In the genomic region with DNA sequence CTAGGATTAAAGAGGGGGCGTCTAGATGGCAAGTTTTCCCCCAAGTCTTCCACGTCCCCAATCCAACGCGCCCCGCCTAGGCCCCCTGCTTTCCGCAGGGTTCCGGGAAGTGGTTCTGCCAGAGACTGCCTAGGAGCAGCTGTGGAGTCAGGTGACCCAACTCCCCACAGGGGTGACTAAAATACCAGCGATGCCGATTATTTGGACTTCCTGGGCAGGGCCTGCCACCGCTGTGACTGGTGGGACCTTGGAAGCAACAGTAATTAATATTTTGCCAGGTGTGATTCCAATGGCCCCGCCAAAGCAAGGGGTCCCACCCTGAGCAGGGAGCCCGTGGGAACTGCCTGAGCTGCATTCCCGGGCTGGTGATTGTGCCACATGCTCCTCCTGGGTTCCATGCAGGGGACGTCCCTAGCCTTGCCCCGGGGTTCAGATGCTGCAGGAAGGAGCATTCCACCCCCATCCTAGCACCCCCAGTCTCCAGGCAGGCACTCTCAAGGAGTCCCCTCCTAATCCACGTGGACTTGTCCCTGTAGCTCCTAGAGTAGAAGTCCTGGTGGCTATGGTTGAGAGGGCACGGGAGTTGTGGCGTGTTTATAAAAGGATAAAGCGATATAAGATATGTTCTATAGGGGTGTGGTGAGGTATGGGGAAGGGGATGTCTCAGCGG, we compare ENCODE assay signal across 8 mouse cellular contexts. TPM values are rescaled to one million over a fixed set of nuclear protein-coding genes. Genes with fewer than 3 reads are reported as not detected.
DNase-seq lines count a peak whose midpoint lies in the region; ATAC-seq and TF ChIP-seq lines count a peak whose summit lies in the region.

No protein-coding gene starts in this region.

- no peaks in the 10 kb centered on the region for H3K36me3 ChIP-seq in lung, postnatal 0 days (ENCODE audit: insufficient read depth, low read length)
- no peaks in the 10 kb centered on the region for H3K36me3 ChIP-seq in heart, embryonic 13.5 days
- H3K36me3 ChIP-seq in neural tube, embryonic 12.5 days, result no peaks in the 10 kb centered on the region

- H3K9ac ChIP-seq in lung, postnatal 0 days (replicated peaks; ENCODE audit: low read depth), result no peak overlapping the region
- peak overlapping the region; percentile 69 for H3K9ac ChIP-seq in heart, embryonic 13.5 days
- H3K9ac ChIP-seq in neural tube, embryonic 12.5 days, result no peak overlapping the region

- no peak for TF ChIP-seq CTCF in lung, postnatal 0 days (IDR thresholded peaks at IDR 0.05)

- H3K9me3 ChIP-seq in lung, postnatal 0 days (ENCODE audit: low read length), result no peaks in the 10 kb centered on the region
- no peaks in the 10 kb centered on the region for H3K9me3 ChIP-seq in heart, embryonic 13.5 days
- H3K9me3 ChIP-seq in neural tube, embryonic 12.5 days, result no peaks in the 10 kb centered on the region

- peak; percentile 42 for DNase-seq in lung, postnatal 0 days (ENCODE audit: low spot score)
- DNase-seq in lung, postnatal 36 days, result no peak
- DNase-seq in kidney, postnatal 36 days, result peak; percentile 22 to 27
- DNase-seq in frontal cortex, postnatal 14 days (ENCODE audit: low spot score in 2 of 2), result no peak
- DNase-seq in spleen, postnatal 10 days (ENCODE audit: low spot score in 2 of 2), result no peak
- DNase-seq in spleen, adult 12 weeks (ENCODE audit: low spot score), result no peak

- ATAC-seq in lung, postnatal 0 days, result peak; percentile 56
- no peak for ATAC-seq in heart, embryonic 13.5 days (ENCODE audit: extremely low read depth, insufficient number of reproducible peaks, low FRiP score, low TSS enrichment)
- no peak for ATAC-seq in neural tube, embryonic 12.5 days (ENCODE audit: low FRiP score, low read depth)

- no peak overlapping the region for H3K4me3 ChIP-seq in lung, postnatal 0 days (ENCODE audit: low read depth, low read length)
- H3K4me3 ChIP-seq in heart, embryonic 13.5 days, result peak overlapping the region; percentile 35
- H3K4me3 ChIP-seq in neural tube, embryonic 12.5 days, result no peak overlapping the region

- no peaks in the 10 kb centered on the region for H3K4me1 ChIP-seq in lung, postnatal 0 days (ENCODE audit: insufficient read depth, low read depth, low read length)
- peaks cover 24% of the 10 kb centered on the region for H3K4me1 ChIP-seq in heart, embryonic 13.5 days
- peaks cover 7% of the 10 kb centered on the region for H3K4me1 ChIP-seq in neural tube, embryonic 12.5 days

- H3K27ac ChIP-seq in lung, postnatal 0 days (ENCODE audit: low read length), result no peak overlapping the region
- H3K27ac ChIP-seq in heart, embryonic 13.5 days (replicated peaks), result no peak overlapping the region
- H3K27ac ChIP-seq in neural tube, embryonic 12.5 days, result no peak overlapping the region

- no peaks in the 10 kb centered on the region for H3K27me3 ChIP-seq in lung, postnatal 0 days (replicated peaks; ENCODE audit: insufficient read depth, low read length)
- H3K27me3 ChIP-seq in heart, embryonic 13.5 days (replicated peaks), result no peaks in the 10 kb centered on the region
- H3K27me3 ChIP-seq in neural tube, embryonic 12.5 days (replicated peaks), result no peaks in the 10 kb centered on the region

- H3K4me2 ChIP-seq in lung, postnatal 0 days (replicated peaks; ENCODE audit: low read depth, low read length), result peak overlapping the region; percentile 44
- H3K4me2 ChIP-seq in heart, embryonic 13.5 days, result peak overlapping the region; percentile 68
- H3K4me2 ChIP-seq in neural tube, embryonic 12.5 days (replicated peaks), result peak overlapping the region; percentile 34

- 24% methylated on average over 20 of the region's 20 CpGs for WGBS in lung, postnatal 0 days
- WGBS in heart, embryonic 13.5 days, result 23% methylated on average over 20 of the region's 20 CpGs
- WGBS in neural tube, embryonic 12.5 days, result 26% methylated on average over 20 of the region's 20 CpGs

- TF ChIP-seq EP300 in lung, postnatal 0 days (IDR thresholded peaks at IDR 0.05), result no peak

RNA-seq across cellular contexts. Expression of gene Dusp5, which starts 28.5 kb away (rescaled TPM):
- 10.6 and 10.9 TPM in 2 replicates for polyA plus RNA-seq in lung, postnatal 0 days (2015; fragmentation: Nextera tagmentation; extraction: Ambion mirVana)
- polyA plus RNA-seq in heart, embryonic 13.5 days (2015; fragmentation: Nextera tagmentation; extraction: Ambion mirVana), result 7.8 and 8.0 TPM in 2 replicates
- 3.4 and 3.8 TPM in 2 replicates for polyA plus RNA-seq in neural tube, embryonic 12.5 days (2016; fragmentation: Nextera tagmentation; extraction: Ambion mirVana)

RNA-seq across cellular contexts. Expression of gene Nutf2-ps1, which starts 31.5 kb away (rescaled TPM):
- 121 and 134 TPM in 2 replicates for polyA plus RNA-seq in lung, postnatal 0 days (2015; fragmentation: Nextera tagmentation; extraction: Ambion mirVana)
- polyA plus RNA-seq in heart, embryonic 13.5 days (2015; fragmentation: Nextera tagmentation; extraction: Ambion mirVana), result 283 and 325 TPM in 2 replicates
- polyA plus RNA-seq in neural tube, embryonic 12.5 days (2016; fragmentation: Nextera tagmentation; extraction: Ambion mirVana), result 351 and 372 TPM in 2 replicates

RNA-seq across cellular contexts. Expression of gene Smc3, which starts 42.8 kb away (rescaled TPM):
- polyA plus RNA-seq in lung, postnatal 0 days (2015; fragmentation: Nextera tagmentation; extraction: Ambion mirVana), result 32.8 and 34.8 TPM in 2 replicates
- 38.3 and 41.4 TPM in 2 replicates for polyA plus RNA-seq in heart, embryonic 13.5 days (2015; fragmentation: Nextera tagmentation; extraction: Ambion mirVana)
- polyA plus RNA-seq in neural tube, embryonic 12.5 days (2016; fragmentation: Nextera tagmentation; extraction: Ambion mirVana), result 71.1 and 75.8 TPM in 2 replicates

Comparison
In these comparisons a context has a peak if more than half of its experiments do, and no peak if none do; other contexts are left out.
1. DNase-seq: peak in lung, postnatal 0 days (single experiment) and kidney, postnatal 36 days (2 of 2); none in lung, postnatal 36 days (single experiment), frontal cortex, postnatal 14 days (0 of 2), spleen, postnatal 10 days (0 of 2) and spleen, adult 12 weeks (single experiment).
2. Peak in every context shown above with its lines, with median percentiles within 50 percentile points of each other: H3K4me2 ChIP-seq.